In the genomic region with DNA sequence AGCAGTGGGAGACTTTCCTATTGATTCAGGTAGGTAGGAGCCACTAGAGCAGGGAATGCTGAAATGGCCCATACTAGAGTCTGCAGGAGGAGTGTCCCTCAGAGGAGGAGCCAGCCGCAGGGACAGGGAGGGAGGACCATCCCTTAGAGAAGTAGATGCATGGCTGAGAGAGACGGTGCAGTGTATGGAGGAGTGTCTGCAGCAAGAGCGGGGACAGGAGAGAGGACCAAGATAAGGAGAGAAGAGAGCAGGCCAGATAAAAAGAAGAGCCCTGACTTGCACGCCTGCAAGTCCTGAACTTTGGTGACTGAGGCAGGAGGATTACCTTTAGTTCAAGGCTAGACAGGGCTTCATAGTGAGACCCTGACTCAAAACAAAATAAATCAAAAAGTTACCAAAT, we compare ENCODE assay signal across 15 mouse cellular contexts. TPM values are rescaled to one million over a fixed set of nuclear protein-coding genes. Genes with fewer than 3 reads are reported as not detected.
DNase-seq lines count a peak whose midpoint lies in the region; ATAC-seq and TF ChIP-seq lines count a peak whose summit lies in the region.
"Had no signal": no experiment of that assay in that cellular context is flagged by ENCODE, and none has a peak within 500 bp of the region (broad histone marks: within the 10 kb centered on the region; RNA-seq: fewer than 3 reads in every experiment).

No protein-coding gene starts in this region.

- peak overlapping the region; percentile 41; the same call in 1 of the 2 replicates for H3K9ac ChIP-seq in neural tube, embryonic 12.5 days
- H3K9ac ChIP-seq in neural tube, embryonic 15.5 days (replicated peaks) = no peak overlapping the region
- H3K9ac ChIP-seq: stomach, embryonic 15.5 days had no signal

- peaks cover 49% of the 10 kb centered on the region for H3K4me1 ChIP-seq in kidney, adult 2 months (ENCODE audit: control insufficient read depth, insufficient read depth, low read length)
- H3K4me1 ChIP-seq in neural tube, embryonic 12.5 days = peaks cover 47% of the 10 kb centered on the region
- peaks cover 60% of the 10 kb centered on the region for H3K4me1 ChIP-seq in neural tube, embryonic 15.5 days

- ATAC-seq in neural tube, embryonic 12.5 days (ENCODE audit: low FRiP score, low read depth) = no peak
- no peak for ATAC-seq in neural tube, embryonic 15.5 days (ENCODE audit: low FRiP score)
- peak; percentile 61 for ATAC-seq in megakaryocyte-erythroid progenitor cell, adult 5-6 weeks (replicated peaks; ENCODE audit: low FRiP score, low TSS enrichment, poor library complexity, severe bottlenecking)

- H3K4me3 ChIP-seq in kidney, adult 2 months (ENCODE audit: insufficient read depth, low read depth, low read length) = no peak overlapping the region
- H3K4me3 ChIP-seq in neural tube, embryonic 12.5 days = no peak overlapping the region
- no peak overlapping the region for H3K4me3 ChIP-seq in neural tube, embryonic 15.5 days (replicated peaks)
- H3K4me3 ChIP-seq: erythroblast, embryonic 14.5 days; stomach, embryonic 15.5 days had no signal

- no peak for TF ChIP-seq POLR2A in kidney, adult 2 months (IDR thresholded peaks at IDR 0.05; ENCODE audit: low read depth, low read length)

- H3K4me2 ChIP-seq in neural tube, embryonic 12.5 days (replicated peaks) = peak overlapping the region; percentile 18; the same call in 1 of the 2 replicates
- no peak overlapping the region for H3K4me2 ChIP-seq in neural tube, embryonic 15.5 days
- H3K4me2 ChIP-seq: stomach, embryonic 15.5 days had no signal

- no peak for TF ChIP-seq CTCF in kidney, adult 2 months (conservative IDR thresholded peaks at IDR 0.05; ENCODE audit: insufficient read depth, insufficient read length, low read depth, low read length)

- H3K27me3 ChIP-seq in kidney, adult 2 months (replicated peaks; ENCODE audit: control insufficient read depth, insufficient read depth, low read length) = no peaks in the 10 kb centered on the region
- H3K27me3 ChIP-seq in neural tube, embryonic 12.5 days (replicated peaks) = no peaks in the 10 kb centered on the region
- no peaks in the 10 kb centered on the region for H3K27me3 ChIP-seq in neural tube, embryonic 15.5 days (replicated peaks)
- H3K27me3 ChIP-seq: stomach, embryonic 15.5 days had no signal

- peaks cover 2% of the 10 kb centered on the region; the same call in 1 of the 2 replicates for H3K36me3 ChIP-seq in kidney, adult 2 months (ENCODE audit: control insufficient read depth, insufficient read depth, low read length)
- H3K36me3 ChIP-seq in neural tube, embryonic 12.5 days = peaks cover 51% of the 10 kb centered on the region
- peaks cover 29% of the 10 kb centered on the region for H3K36me3 ChIP-seq in neural tube, embryonic 15.5 days

- whole genome bisulfite sequencing in kidney, adult 2 months = 46% methylated on average over 4 of the region's 4 CpGs
- 63% methylated on average over 4 of the region's 4 CpGs for WGBS in neural tube, embryonic 12.5 days
- 56% methylated on average over 4 of the region's 4 CpGs for WGBS in neural tube, embryonic 15.5 days

- no peak for DNase-seq in kidney, adult 2 months
- no peak for DNase-seq in kidney, adult 9 months
- peak; percentile 62 for DNase-seq in liver
- no peak for DNase-seq in thymus, adult 18-20 months
- DNase-seq in retina, postnatal 1 day = no peak
- DNase-seq: lung, postnatal 14 days had no signal

- H3K27ac ChIP-seq in kidney, adult 2 months (ENCODE audit: insufficient read depth, low read depth, low read length) = peak overlapping the region; percentile 71
- 0 out of 2 replicates have a peak overlapping the region, but pooled peaks have one; percentile 33 for H3K27ac ChIP-seq in neural tube, embryonic 12.5 days
- H3K27ac ChIP-seq in neural tube, embryonic 15.5 days (replicated peaks) = no peak overlapping the region
- H3K27ac ChIP-seq: stomach, embryonic 15.5 days had no signal

- no peaks in the 10 kb centered on the region for H3K9me3 ChIP-seq in neural tube, embryonic 12.5 days
- H3K9me3 ChIP-seq in neural tube, embryonic 15.5 days (replicated peaks) = no peaks in the 10 kb centered on the region
- H3K9me3 ChIP-seq: stomach, embryonic 15.5 days had no signal

RNA-seq across cellular contexts. Expression of gene Arhgef2, which starts 21.3 kb away (rescaled TPM):
- polyA plus RNA-seq in kidney, adult 2 months (2012; rRNA removed) = 74.5 and 80.7 TPM in 2 replicates
- 186 TPM in 2 replicates for polyA plus RNA-seq in neural tube, embryonic 12.5 days (2016; fragmentation: Nextera tagmentation; extraction: Ambion mirVana)
- 97.4 and 104 TPM in 2 replicates for polyA plus RNA-seq in neural tube, embryonic 15.5 days (2015; fragmentation: Nextera tagmentation; extraction: Ambion mirVana)
- 94.6 and 96.0 TPM in 2 replicates for total RNA-seq in megakaryocyte-erythroid progenitor cell, adult 5-6 weeks (2014; fragmentation: Nextera tagmentation)
- total RNA-seq in megakaryocyte-erythroid progenitor cell, adult 5-6 weeks (2017) = 41.9 and 75.8 TPM in 2 replicates

RNA-seq across cellular contexts. Expression of gene Rxfp4, which starts 25.8 kb away (rescaled TPM):
- polyA plus RNA-seq in kidney, adult 2 months (2012; rRNA removed) = 0.06 TPM in 1 of 2 replicates, not detected in the other
- not detected in 2 replicates for polyA plus RNA-seq in neural tube, embryonic 12.5 days (2016; fragmentation: Nextera tagmentation; extraction: Ambion mirVana)
- polyA plus RNA-seq in neural tube, embryonic 15.5 days (2015; fragmentation: Nextera tagmentation; extraction: Ambion mirVana) = not detected in 2 replicates
- total RNA-seq in megakaryocyte-erythroid progenitor cell, adult 5-6 weeks (2014; fragmentation: Nextera tagmentation) = not detected in 2 replicates
- total RNA-seq in megakaryocyte-erythroid progenitor cell, adult 5-6 weeks (2017) = not detected in 2 replicates
- total RNA-seq: heart, postnatal 10 days; left cerebral cortex, postnatal 10 days; neutrophil, adult 5-6 weeks had no signal
- polyA plus RNA-seq: brain, embryonic 14.5 days; erythroblast, embryonic 14.5 days; stomach, embryonic 15.5 days had no signal

RNA-seq across cellular contexts. Expression of gene Ssr2, which starts 51.4 kb away (rescaled TPM):
- 180 and 193 TPM in 2 replicates for polyA plus RNA-seq in kidney, adult 2 months (2012; rRNA removed)
- 149 and 157 TPM in 2 replicates for polyA plus RNA-seq in neural tube, embryonic 12.5 days (2016; fragmentation: Nextera tagmentation; extraction: Ambion mirVana)
- polyA plus RNA-seq in neural tube, embryonic 15.5 days (2015; fragmentation: Nextera tagmentation; extraction: Ambion mirVana) = 157 and 175 TPM in 2 replicates
- total RNA-seq in megakaryocyte-erythroid progenitor cell, adult 5-6 weeks (2014; fragmentation: Nextera tagmentation) = 200 and 308 TPM in 2 replicates
- 111 and 165 TPM in 2 replicates for total RNA-seq in megakaryocyte-erythroid progenitor cell, adult 5-6 weeks (2017)

RNA-seq across cellular contexts. Expression of gene Khdc4, which starts 58.5 kb away (rescaled TPM):
- polyA plus RNA-seq in kidney, adult 2 months (2012; rRNA removed) = 41.2 and 45.6 TPM in 2 replicates
- polyA plus RNA-seq in neural tube, embryonic 12.5 days (2016; fragmentation: Nextera tagmentation; extraction: Ambion mirVana) = 120 and 124 TPM in 2 replicates
- 85.9 and 87.4 TPM in 2 replicates for polyA plus RNA-seq in neural tube, embryonic 15.5 days (2015; fragmentation: Nextera tagmentation; extraction: Ambion mirVana)
- total RNA-seq in megakaryocyte-erythroid progenitor cell, adult 5-6 weeks (2014; fragmentation: Nextera tagmentation) = 76.1 and 88.6 TPM in 2 replicates
- total RNA-seq in megakaryocyte-erythroid progenitor cell, adult 5-6 weeks (2017) = 32.0 and 53.1 TPM in 2 replicates
